Mouse (Mus musculus) myocyte (in vitro differentiated cells): ENCODE measurements around the gene Anks1. TPM values are rescaled to one million over a fixed set of nuclear protein-coding genes. Genes with fewer than 3 reads are reported as not detected.

Source experiments
- H3K27me3 ChIP-seq: one replicate; pipeline ENCODE4 v1.6.1; 2011; ENCODE audit not compliant: control insufficient read depth, insufficient read depth, insufficient read length
- H3K36me3 ChIP-seq: one replicate; pipeline ENCODE4 v1.6.1; 2011; ENCODE audit not compliant: control insufficient read depth, insufficient read depth
- H3K4me2 ChIP-seq: one replicate; pipeline ENCODE4 v1.6.1; 2011; ENCODE audit warnings: low read depth, control low read depth
- H3K4me3 ChIP-seq: one replicate; pipeline ENCODE4 v1.5.1; 2011; ENCODE audit warnings: mild to moderate bottlenecking, control low read depth, moderate library complexity
- H3K79me2 ChIP-seq: one replicate; pipeline ENCODE4 v1.6.1; 2011; ENCODE audit not compliant: control insufficient read depth, insufficient read depth
- H3ac ChIP-seq: one replicate; pipeline ENCODE4 v1.6.1; 2011; ENCODE audit not compliant: control insufficient read depth, insufficient read length
- CEBPB ChIP-seq: IDR thresholded peaks from 2 replicates; pipeline ENCODE4 v1.6.1; 2011; ENCODE audit warnings: mild to moderate bottlenecking, moderate library complexity; ENCODE audit not compliant: poor library complexity, insufficient read depth, severe bottlenecking
- E2F4 ChIP-seq: IDR thresholded peaks from one replicate; pipeline ENCODE4 v1.6.1; 2011; ENCODE audit warnings: mild to moderate bottlenecking, control low read depth, moderate library complexity; ENCODE audit not compliant: insufficient read depth
- MAX ChIP-seq: IDR thresholded peaks from one replicate; pipeline ENCODE4 v1.6.1; 2011; ENCODE audit warnings: low read depth, mild to moderate bottlenecking, control low read depth
- MYOD1 ChIP-seq, 3 experiments: IDR thresholded peaks; one replicate each; pipeline ENCODE4 v1.6.1; 2011; ENCODE audit warnings: control low read depth in 2 of 3, low read depth in 2 of 3, mild to moderate bottlenecking in 2 of 3, moderate library complexity in 1 of 3; ENCODE audit not compliant: insufficient read length in 2 of 3, control insufficient read depth in 1 of 3
- MYOG ChIP-seq, 3 experiments: IDR thresholded peaks; one replicate each; pipeline ENCODE4 v1.6.1; 2011; ENCODE audit warnings: control low read depth in 2 of 3, low read depth in 2 of 3, mild to moderate bottlenecking in 2 of 3; ENCODE audit not compliant: insufficient read length in 2 of 3, control insufficient read depth in 1 of 3, insufficient read depth in 1 of 3
- POLR2A ChIP-seq: IDR thresholded peaks from one replicate; pipeline ENCODE4 v1.6.1; 2011; ENCODE audit warnings: low read depth, mild to moderate bottlenecking, control low read depth, moderate library complexity; ENCODE audit not compliant: insufficient read length
- POLR2AphosphoS2 ChIP-seq: IDR thresholded peaks from one replicate; pipeline ENCODE4 v1.6.1; 2011; ENCODE audit warnings: low read depth, control low read depth; ENCODE audit not compliant: insufficient read length
- REST ChIP-seq: IDR thresholded peaks from one replicate; pipeline ENCODE4 v1.6.1; 2011; ENCODE audit warnings: mild to moderate bottlenecking, control low read depth, moderate library complexity; ENCODE audit not compliant: insufficient read depth, insufficient read length
- SRF ChIP-seq: IDR thresholded peaks from one replicate; pipeline ENCODE4 v1.6.1; 2011; ENCODE audit warnings: low read depth; ENCODE audit not compliant: control insufficient read depth, insufficient read length
- TCF12 ChIP-seq: IDR thresholded peaks from one replicate; pipeline ENCODE4 v1.6.1; 2011; ENCODE audit warnings: mild to moderate bottlenecking, control low read depth; ENCODE audit not compliant: poor library complexity, insufficient read depth, severe bottlenecking
- TCF3 ChIP-seq: IDR thresholded peaks from one replicate; pipeline ENCODE4 v1.6.1; 2011; ENCODE audit warnings: low read depth, control low read depth; ENCODE audit not compliant: insufficient read length
- USF1 ChIP-seq: IDR thresholded peaks from one replicate; pipeline ENCODE4 v1.6.1; 2011; ENCODE audit warnings: low read depth, mild to moderate bottlenecking, control low read depth, moderate library complexity
- polyA plus RNA-seq: library from polyadenylated mRNA; unstranded; fragments of >200 nt; fragmentation: generic; extraction: Trizol; gene quantifications from one replicate; pipeline ENCODE4 v1.2.1, GENCODE M21; 2012; ENCODE audit warnings: missing spikeins

The Anks1 gene
- polyA plus RNA-seq, 1 experiment: 10.0 TPM

- no peaks in the 10 kb centered on the region for H3K36me3 ChIP-seq
- TF ChIP-seq TCF3: no peak
- TF ChIP-seq MAX: no peak
- no peak for TF ChIP-seq MYOG (IDR thresholded peaks at IDR 0.05; ENCODE audit: control insufficient read depth in 1 of 3, insufficient read depth in 1 of 3, insufficient read length in 2 of 3, low read depth in 2 of 3)
- TF ChIP-seq TCF12: no peak
- TF ChIP-seq POLR2A: no peak
- no peak for TF ChIP-seq CEBPB
- no peak for TF ChIP-seq REST
- no peak for TF ChIP-seq USF1
- H3K79me2 ChIP-seq: no peaks in the 10 kb centered on the region
- H3K27me3 ChIP-seq: no peaks in the 10 kb centered on the region
- H3K4me2 ChIP-seq: no peak overlapping the region
- no peak overlapping the region for H3ac ChIP-seq
- H3K4me3 ChIP-seq: no peak overlapping the region
Measured at GRCm38 (mm10) chr17:27941698-27942097, 32.6 kb downstream of the Anks1 start.

GRCm38 (mm10) chr17:27942131-27942530, 33.0 kb downstream of the Anks1 start:
- no peaks in the 10 kb centered on the region for H3K36me3 ChIP-seq
- H3K79me2 ChIP-seq: no peaks in the 10 kb centered on the region
- H3ac ChIP-seq: no peak overlapping the region
- no peaks in the 10 kb centered on the region for H3K27me3 ChIP-seq
- H3K4me3 ChIP-seq: no peak overlapping the region
- H3K4me2 ChIP-seq: no peak overlapping the region
- TF ChIP-seq E2F4 (no peak), POLR2AphosphoS2 (no peak), MYOD1 (IDR thresholded peaks at IDR 0.05; ENCODE audit: control insufficient read depth in 1 of 3, insufficient read length in 2 of 3, low read depth in 2 of 3) (no peak), MAX (no peak), USF1 (no peak), TCF12 (no peak), MYOG (IDR thresholded peaks at IDR 0.05; ENCODE audit: control insufficient read depth in 1 of 3, insufficient read depth in 1 of 3, insufficient read length in 2 of 3, low read depth in 2 of 3) (no peak), CEBPB (no peak), SRF (no peak), POLR2A (no peak), REST (no peak), TCF3 (no peak)

GRCm38 (mm10) chr17:27945546-27946216, 36.6 kb downstream of the Anks1 start:
- no peaks in the 10 kb centered on the region for H3K27me3 ChIP-seq
- no peaks in the 10 kb centered on the region for H3K36me3 ChIP-seq
- no peak overlapping the region for H3ac ChIP-seq
- TF ChIP-seq E2F4: no peak
- no peak for TF ChIP-seq MAX
- TF ChIP-seq MYOD1 (IDR thresholded peaks at IDR 0.05; ENCODE audit: control insufficient read depth in 1 of 3, insufficient read length in 2 of 3, low read depth in 2 of 3): no peak
- TF ChIP-seq USF1: no peak
- no peak for TF ChIP-seq REST
- TF ChIP-seq TCF12: no peak
- no peak for TF ChIP-seq CEBPB
- no peak for TF ChIP-seq TCF3
- TF ChIP-seq MYOG (IDR thresholded peaks at IDR 0.05; ENCODE audit: control insufficient read depth in 1 of 3, insufficient read depth in 1 of 3, insufficient read length in 2 of 3, low read depth in 2 of 3): no peak
- no peak overlapping the region for H3K4me2 ChIP-seq
- no peak overlapping the region for H3K4me3 ChIP-seq
- no peaks in the 10 kb centered on the region for H3K79me2 ChIP-seq

- Histone ChIP-seq H3K27me3 (no peaks in the 10 kb centered on the region), H3K4me3 (no peak overlapping the region), H3K36me3 (no peaks in the 10 kb centered on the region), H3K79me2 (no peaks in the 10 kb centered on the region), H3ac (no peak overlapping the region), H3K4me2 (no peak overlapping the region)
- no peak for TF ChIP-seq MAX
- no peak for TF ChIP-seq CEBPB
- no peak for TF ChIP-seq POLR2A
- no peak for TF ChIP-seq REST
- TF ChIP-seq USF1: no peak
- no peak for TF ChIP-seq POLR2AphosphoS2
- TF ChIP-seq MYOG (IDR thresholded peaks at IDR 0.05; ENCODE audit: control insufficient read depth in 1 of 3, insufficient read depth in 1 of 3, insufficient read length in 2 of 3, low read depth in 2 of 3): no peak
- no peak for TF ChIP-seq TCF12
- no peak for TF ChIP-seq SRF
- no peak for TF ChIP-seq E2F4
- TF ChIP-seq MYOD1 (IDR thresholded peaks at IDR 0.05; ENCODE audit: control insufficient read depth in 1 of 3, insufficient read length in 2 of 3, low read depth in 2 of 3): no peak
- TF ChIP-seq TCF3: no peak
Measured at GRCm38 (mm10) chr17:27946371-27946770, 37.3 kb downstream of the Anks1 start.

GRCm38 (mm10) chr17:27947155-27947554, 38.0 kb downstream of the Anks1 start:
- TF ChIP-seq POLR2A (no peak), CEBPB (no peak), MAX (no peak)
- no peak overlapping the region for H3K4me3 ChIP-seq

More at GRCm38 (mm10) chr17:27947155-27947554, 38.0 kb downstream of the Anks1 start:
- Histone ChIP-seq H3K4me2 (no peak overlapping the region), H3K79me2 (no peaks in the 10 kb centered on the region), H3ac (no peak overlapping the region), H3K27me3 (no peaks in the 10 kb centered on the region), H3K36me3 (no peaks in the 10 kb centered on the region)
